Mouse (Mus musculus): ENCODE measurements around the gene Ube2cbp. TPM values are rescaled to one million over a fixed set of nuclear protein-coding genes. Genes with fewer than 3 reads are reported as not detected.

Ube2cbp gene
- polyA plus RNA-seq, 1 experiment: 7.7 TPM

- Histone ChIP-seq H3K4me3 (ENCODE audit: insufficient read depth, poor library complexity, severe bottlenecking) (no peak overlapping the region), H3K36me3 (ENCODE audit: control insufficient read depth, insufficient read depth) (peaks cover 29% of the 10 kb centered on the region), H3K79me3 (ENCODE audit: low read depth) (no peaks in the 10 kb centered on the region), H3K79me2 (ENCODE audit: control insufficient read depth, insufficient read depth) (no peaks in the 10 kb centered on the region), H3K27me3 (ENCODE audit: control insufficient read depth, insufficient read depth, insufficient read length) (no peaks in the 10 kb centered on the region), H3ac (ENCODE audit: control insufficient read depth, insufficient read length, low read depth) (no peak overlapping the region)
- TF ChIP-seq MYOD1 (IDR thresholded peaks at IDR 0.05; ENCODE audit: control insufficient read depth, insufficient read length, low read depth) (no peak), FOSL1 (IDR thresholded peaks at IDR 0.05; ENCODE audit: insufficient read depth, low read length, poor library complexity, severe bottlenecking) (no peak), CEBPB (IDR thresholded peaks at IDR 0.05; ENCODE audit: low read depth) (no peak), MYOG (IDR thresholded peaks at IDR 0.05; ENCODE audit: control insufficient read depth, extremely low read depth, insufficient read length) (no peak), CTCF (IDR thresholded peaks at IDR 0.05; ENCODE audit: control insufficient read depth, insufficient read depth, insufficient read length) (no peak), MAX (IDR thresholded peaks at IDR 0.05) (no peak), USF1 (IDR thresholded peaks at IDR 0.05; ENCODE audit: low read depth) (no peak)
These were observed 31.5 kb upstream of the Ube2cbp start for GRCm38 (mm10) chr9:86496261-86496660.

- Histone ChIP-seq H3K79me3 (ENCODE audit: low read depth) (no peaks in the 10 kb centered on the region), H3K79me2 (ENCODE audit: control insufficient read depth, insufficient read depth) (no peaks in the 10 kb centered on the region), H3K36me3 (ENCODE audit: control insufficient read depth, insufficient read depth) (peaks cover 21% of the 10 kb centered on the region), H3ac (ENCODE audit: control insufficient read depth, insufficient read length, low read depth) (no peak overlapping the region), H3K27me3 (ENCODE audit: control insufficient read depth, insufficient read depth, insufficient read length) (no peaks in the 10 kb centered on the region), H3K4me3 (ENCODE audit: insufficient read depth, poor library complexity, severe bottlenecking) (no peak overlapping the region)
- TF ChIP-seq USF1 (IDR thresholded peaks at IDR 0.05; ENCODE audit: low read depth) (no peak), CTCF (IDR thresholded peaks at IDR 0.05; ENCODE audit: control insufficient read depth, insufficient read depth, insufficient read length) (no peak), CEBPB (IDR thresholded peaks at IDR 0.05; ENCODE audit: low read depth) (no peak), MYOG (IDR thresholded peaks at IDR 0.05; ENCODE audit: control insufficient read depth, extremely low read depth, insufficient read length) (no peak), MYOD1 (IDR thresholded peaks at IDR 0.05; ENCODE audit: control insufficient read depth, insufficient read length, low read depth) (no peak), MAX (IDR thresholded peaks at IDR 0.05) (no peak), FOSL1 (IDR thresholded peaks at IDR 0.05; ENCODE audit: insufficient read depth, low read length, poor library complexity, severe bottlenecking) (no peak)
These were observed 27.0 kb upstream of the Ube2cbp start for GRCm38 (mm10) chr9:86491740-86492139.

- H3ac ChIP-seq (ENCODE audit: control insufficient read depth, insufficient read length, low read depth): no peak overlapping the region
- TF ChIP-seq MAX (IDR thresholded peaks at IDR 0.05) (no peak), FOSL1 (IDR thresholded peaks at IDR 0.05; ENCODE audit: insufficient read depth, low read length, poor library complexity, severe bottlenecking) (no peak), CTCF (IDR thresholded peaks at IDR 0.05; ENCODE audit: control insufficient read depth, insufficient read depth, insufficient read length) (no peak), MYOG (IDR thresholded peaks at IDR 0.05; ENCODE audit: control insufficient read depth, extremely low read depth, insufficient read length) (no peak), CEBPB (IDR thresholded peaks at IDR 0.05; ENCODE audit: low read depth) (no peak), USF1 (IDR thresholded peaks at IDR 0.05; ENCODE audit: low read depth) (no peak), MYOD1 (IDR thresholded peaks at IDR 0.05; ENCODE audit: control insufficient read depth, insufficient read length, low read depth) (no peak)
- H3K4me3 ChIP-seq (ENCODE audit: insufficient read depth, poor library complexity, severe bottlenecking): no peak overlapping the region
- no peaks in the 10 kb centered on the region for H3K36me3 ChIP-seq (ENCODE audit: control insufficient read depth, insufficient read depth)
- peaks cover 13% of the 10 kb centered on the region for H3K79me3 ChIP-seq (ENCODE audit: low read depth)
- no peaks in the 10 kb centered on the region for H3K27me3 ChIP-seq (ENCODE audit: control insufficient read depth, insufficient read depth, insufficient read length)
- H3K79me2 ChIP-seq (ENCODE audit: control insufficient read depth, insufficient read depth): peaks cover 18% of the 10 kb centered on the region
These were observed 17.5 kb upstream of the Ube2cbp start for GRCm38 (mm10) chr9:86482236-86482635.

- H3K36me3 ChIP-seq (ENCODE audit: control insufficient read depth, insufficient read depth): no peaks in the 10 kb centered on the region
- H3K79me3 ChIP-seq (ENCODE audit: low read depth): peaks cover 14% of the 10 kb centered on the region
- H3ac ChIP-seq (ENCODE audit: control insufficient read depth, insufficient read length, low read depth): no peak overlapping the region
- H3K4me3 ChIP-seq (ENCODE audit: insufficient read depth, poor library complexity, severe bottlenecking): no peak overlapping the region
- peaks cover 36% of the 10 kb centered on the region for H3K79me2 ChIP-seq (ENCODE audit: control insufficient read depth, insufficient read depth)
- H3K27me3 ChIP-seq (ENCODE audit: control insufficient read depth, insufficient read depth, insufficient read length): no peaks in the 10 kb centered on the region
- TF ChIP-seq USF1 (IDR thresholded peaks at IDR 0.05; ENCODE audit: low read depth) (no peak), MAX (IDR thresholded peaks at IDR 0.05) (no peak), CTCF (IDR thresholded peaks at IDR 0.05; ENCODE audit: control insufficient read depth, insufficient read depth, insufficient read length) (no peak), FOSL1 (IDR thresholded peaks at IDR 0.05; ENCODE audit: insufficient read depth, low read length, poor library complexity, severe bottlenecking) (no peak), CEBPB (IDR thresholded peaks at IDR 0.05; ENCODE audit: low read depth) (no peak), MYOD1 (IDR thresholded peaks at IDR 0.05; ENCODE audit: control insufficient read depth, insufficient read length, low read depth) (no peak), MYOG (IDR thresholded peaks at IDR 0.05; ENCODE audit: control insufficient read depth, extremely low read depth, insufficient read length) (no peak)
These were observed 13.8 kb upstream of the Ube2cbp start for GRCm38 (mm10) chr9:86478414-86479093.

- H3K79me3 ChIP-seq (ENCODE audit: low read depth): peaks cover 15% of the 10 kb centered on the region
- no peak overlapping the region for H3ac ChIP-seq (ENCODE audit: control insufficient read depth, insufficient read length, low read depth)
- no peaks in the 10 kb centered on the region for H3K27me3 ChIP-seq (ENCODE audit: control insufficient read depth, insufficient read depth, insufficient read length)
- no peaks in the 10 kb centered on the region for H3K36me3 ChIP-seq (ENCODE audit: control insufficient read depth, insufficient read depth)
- no peak overlapping the region for H3K4me3 ChIP-seq (ENCODE audit: insufficient read depth, poor library complexity, severe bottlenecking)
- H3K79me2 ChIP-seq (ENCODE audit: control insufficient read depth, insufficient read depth): peaks cover 49% of the 10 kb centered on the region
- TF ChIP-seq MYOD1 (IDR thresholded peaks at IDR 0.05; ENCODE audit: control insufficient read depth, insufficient read length, low read depth) (no peak), MYOG (IDR thresholded peaks at IDR 0.05; ENCODE audit: control insufficient read depth, extremely low read depth, insufficient read length) (no peak), FOSL1 (IDR thresholded peaks at IDR 0.05; ENCODE audit: insufficient read depth, low read length, poor library complexity, severe bottlenecking) (no peak), CEBPB (IDR thresholded peaks at IDR 0.05; ENCODE audit: low read depth) (no peak), MAX (IDR thresholded peaks at IDR 0.05) (no peak), USF1 (IDR thresholded peaks at IDR 0.05; ENCODE audit: low read depth) (no peak), CTCF (IDR thresholded peaks at IDR 0.05; ENCODE audit: control insufficient read depth, insufficient read depth, insufficient read length) (no peak)
These were observed 12.0 kb upstream of the Ube2cbp start for GRCm38 (mm10) chr9:86476763-86477162.
